Mouse (Mus musculus): Measurements from ENCODE around the gene Szt2. TPM values are rescaled to one million over a fixed set of nuclear protein-coding genes. Genes with fewer than 3 reads are reported as not detected.
A peak's percentile ranks its signal among the peaks of the same experiment; 100 is the strongest.

Gene Szt2
- 2.1 and 3.1 TPM in 2 replicates for polyA plus RNA-seq (2015; fragmentation: Nextera tagmentation; extraction: Ambion mirVana)

GRCm38 (mm10) chr4:118409142-118409900 is at the start of gene Szt2, which contains the start of gene Med8:
Gene Szt2, minus strand, starts transcription at chr4:118409273.
Gene Med8, plus strand, starts transcription at chr4:118409337.
- H3K36me3 ChIP-seq (ENCODE audit: control insufficient read depth, insufficient read depth), result peaks cover 26% of the 10 kb centered on the region
- H3K9ac ChIP-seq (ENCODE audit: low read depth, low read length), result peak within 1 kb of the TSS; percentile 96
- no peaks in the 10 kb centered on the region for H3K9me3 ChIP-seq (replicated peaks; ENCODE audit: control insufficient read depth, low read length)
- WGBS (ENCODE audit: insufficient replicate concordance), result 1% methylated on average over 53 of the region's 53 CpGs
- peak; percentile 99 for ATAC-seq (ENCODE audit: low read depth)
- H3K4me1 ChIP-seq (ENCODE audit: control insufficient read depth, low read depth, low read length), result peaks cover 27% of the 10 kb centered on the region
- H3K4me2 ChIP-seq (ENCODE audit: low read depth, low read length), result peak within 1 kb of the TSS; percentile 78
- H3K4me3 ChIP-seq (ENCODE audit: low read depth, low read length), result peak within 1 kb of the TSS; percentile 98
- H3K27me3 ChIP-seq (ENCODE audit: control insufficient read depth, insufficient read depth, low read depth, low read length), result no peaks in the 10 kb centered on the region
- peak within 1 kb of the TSS; percentile 83 for H3K27ac ChIP-seq (ENCODE audit: low read length)

- Histone ChIP-seq H3K4me1 (ENCODE audit: control insufficient read depth, low read depth, low read length) (no peaks in the 10 kb centered on the region), H3K27ac (ENCODE audit: low read length) (no peak within 1 kb of the TSS), H3K27me3 (ENCODE audit: control insufficient read depth, insufficient read depth, low read depth, low read length) (no peaks in the 10 kb centered on the region), H3K4me2 (ENCODE audit: low read depth, low read length) (no peak within 1 kb of the TSS), H3K4me3 (ENCODE audit: low read depth, low read length) (no peak within 1 kb of the TSS), H3K36me3 (ENCODE audit: control insufficient read depth, insufficient read depth) (no peaks in the 10 kb centered on the region), H3K9me3 (replicated peaks; ENCODE audit: control insufficient read depth, low read length) (no peaks in the 10 kb centered on the region), H3K9ac (ENCODE audit: low read depth, low read length) (no peak within 1 kb of the TSS)
- ATAC-seq (ENCODE audit: low read depth), result peak; percentile 30; the same call in 1 of the 2 replicates
- WGBS (ENCODE audit: insufficient replicate concordance), result 24% methylated on average over 9 of the region's 9 CpGs
Observed at GRCm38 (mm10) chr4:118457345-118457975, 48.4 kb upstream of the Szt2 start, which contains the start of gene Mpl. Gene Mpl, minus strand, starts transcription at chr4:118457513.

- Histone ChIP-seq H3K9ac (ENCODE audit: low read depth, low read length) (no peak overlapping the region), H3K27me3 (ENCODE audit: control insufficient read depth, insufficient read depth, low read depth, low read length) (no peaks in the 10 kb centered on the region), H3K4me2 (ENCODE audit: low read depth, low read length) (peak overlapping the region; percentile 28), H3K9me3 (replicated peaks; ENCODE audit: control insufficient read depth, low read length) (no peaks in the 10 kb centered on the region), H3K27ac (ENCODE audit: low read length) (no peak overlapping the region), H3K4me3 (ENCODE audit: low read depth, low read length) (peak overlapping the region; percentile 16; the same call in 1 of the 2 replicates), H3K4me1 (ENCODE audit: control insufficient read depth, low read depth, low read length) (no peaks in the 10 kb centered on the region), H3K36me3 (ENCODE audit: control insufficient read depth, insufficient read depth) (no peaks in the 10 kb centered on the region)
- no peak for ATAC-seq (ENCODE audit: low read depth)
- WGBS (ENCODE audit: insufficient replicate concordance), result 59% methylated on average over 24 of the region's 24 CpGs
Observed at GRCm38 (mm10) chr4:118446415-118447153, 37.5 kb upstream of the Szt2 start.

GRCm38 (mm10) chr4:118445781-118446414 is 36.8 kb upstream of the Szt2 start:
- Histone ChIP-seq H3K9me3 (replicated peaks; ENCODE audit: control insufficient read depth, low read length) (no peaks in the 10 kb centered on the region), H3K9ac (ENCODE audit: low read depth, low read length) (no peak overlapping the region), H3K4me1 (ENCODE audit: control insufficient read depth, low read depth, low read length) (no peaks in the 10 kb centered on the region), H3K27me3 (ENCODE audit: control insufficient read depth, insufficient read depth, low read depth, low read length) (no peaks in the 10 kb centered on the region), H3K27ac (ENCODE audit: low read length) (no peak overlapping the region), H3K4me2 (ENCODE audit: low read depth, low read length) (peak overlapping the region; percentile 28), H3K4me3 (ENCODE audit: low read depth, low read length) (peak overlapping the region; percentile 16; the same call in 1 of the 2 replicates), H3K36me3 (ENCODE audit: control insufficient read depth, insufficient read depth) (no peaks in the 10 kb centered on the region)
- WGBS (ENCODE audit: insufficient replicate concordance), result 56% methylated on average over 18 of the region's 18 CpGs
- ATAC-seq (ENCODE audit: low read depth), result no peak

- WGBS (ENCODE audit: insufficient replicate concordance), result 76% methylated on average over 10 of the region's 10 CpGs
- no peaks in the 10 kb centered on the region for H3K27me3 ChIP-seq (ENCODE audit: control insufficient read depth, insufficient read depth, low read depth, low read length)
- H3K36me3 ChIP-seq (ENCODE audit: control insufficient read depth, insufficient read depth), result no peaks in the 10 kb centered on the region
- no peaks in the 10 kb centered on the region for H3K9me3 ChIP-seq (replicated peaks; ENCODE audit: control insufficient read depth, low read length)
- no peak overlapping the region for H3K9ac ChIP-seq (ENCODE audit: low read depth, low read length)
- no peaks in the 10 kb centered on the region for H3K4me1 ChIP-seq (ENCODE audit: control insufficient read depth, low read depth, low read length)
- no peak overlapping the region for H3K27ac ChIP-seq (ENCODE audit: low read length)
- no peak overlapping the region for H3K4me2 ChIP-seq (ENCODE audit: low read depth, low read length)
- H3K4me3 ChIP-seq (ENCODE audit: low read depth, low read length), result no peak overlapping the region
- ATAC-seq (ENCODE audit: low read depth), result no peak
Observed at GRCm38 (mm10) chr4:118445088-118445487, 36.0 kb upstream of the Szt2 start.

GRCm38 (mm10) chr4:118437829-118438253 is 28.8 kb upstream of the Szt2 start:
- ATAC-seq (ENCODE audit: low read depth), result no peak
- H3K9ac ChIP-seq (ENCODE audit: low read depth, low read length), result peak overlapping the region; percentile 91
- 9% methylated on average over 12 of the region's 12 CpGs for WGBS (ENCODE audit: insufficient replicate concordance)

GRCm38 (mm10) chr4:118436820-118437603 is 27.9 kb upstream of the Szt2 start, which contains the start of gene Cdc20:
Gene Cdc20, minus strand, starts transcription at chr4:118437352.
- Histone ChIP-seq H3K27ac (ENCODE audit: low read length) (peak within 1 kb of the TSS; percentile 91), H3K36me3 (ENCODE audit: control insufficient read depth, insufficient read depth) (peaks cover 36% of the 10 kb centered on the region), H3K4me3 (ENCODE audit: low read depth, low read length) (peak within 1 kb of the TSS; percentile 90), H3K4me2 (ENCODE audit: low read depth, low read length) (peak within 1 kb of the TSS; percentile 89), H3K27me3 (ENCODE audit: control insufficient read depth, insufficient read depth, low read depth, low read length) (no peaks in the 10 kb centered on the region), H3K4me1 (ENCODE audit: control insufficient read depth, low read depth, low read length) (peaks cover 45% of the 10 kb centered on the region), H3K9ac (ENCODE audit: low read depth, low read length) (peak within 1 kb of the TSS; percentile 91), H3K9me3 (replicated peaks; ENCODE audit: control insufficient read depth, low read length) (no peaks in the 10 kb centered on the region)
- peak; percentile 95 for ATAC-seq (ENCODE audit: low read depth)
- 0% methylated on average over 67 of the region's 67 CpGs for WGBS (ENCODE audit: insufficient replicate concordance)

More at GRCm38 (mm10) chr4:118437829-118438253, 28.8 kb upstream of the Szt2 start:
- peaks cover 28% of the 10 kb centered on the region for H3K36me3 ChIP-seq (ENCODE audit: control insufficient read depth, insufficient read depth)
- H3K27ac ChIP-seq (ENCODE audit: low read length), result peak overlapping the region; percentile 91
- H3K27me3 ChIP-seq (ENCODE audit: control insufficient read depth, insufficient read depth, low read depth, low read length), result no peaks in the 10 kb centered on the region
- H3K4me1 ChIP-seq (ENCODE audit: control insufficient read depth, low read depth, low read length), result peaks cover 38% of the 10 kb centered on the region
- peak overlapping the region; percentile 90 for H3K4me3 ChIP-seq (ENCODE audit: low read depth, low read length)
- no peaks in the 10 kb centered on the region for H3K9me3 ChIP-seq (replicated peaks; ENCODE audit: control insufficient read depth, low read length)
- peak overlapping the region; percentile 89 for H3K4me2 ChIP-seq (ENCODE audit: low read depth, low read length)

- no peak overlapping the region for H3K4me3 ChIP-seq (ENCODE audit: low read depth, low read length)
- WGBS (ENCODE audit: insufficient replicate concordance), result 70% methylated on average over 8 of the region's 8 CpGs
- ATAC-seq (ENCODE audit: low read depth), result no peak
- H3K36me3 ChIP-seq (ENCODE audit: control insufficient read depth, insufficient read depth), result peaks cover 56% of the 10 kb centered on the region
- H3K4me1 ChIP-seq (ENCODE audit: control insufficient read depth, low read depth, low read length), result peaks cover 74% of the 10 kb centered on the region
- H3K27ac ChIP-seq (ENCODE audit: low read length), result peak overlapping the region; percentile 50
- H3K9ac ChIP-seq (ENCODE audit: low read depth, low read length), result no peak overlapping the region; the same call in 1 of the 2 replicates
- no peaks in the 10 kb centered on the region for H3K9me3 ChIP-seq (replicated peaks; ENCODE audit: control insufficient read depth, low read length)
- H3K27me3 ChIP-seq (ENCODE audit: control insufficient read depth, insufficient read depth, low read depth, low read length), result no peaks in the 10 kb centered on the region
- no peak overlapping the region for H3K4me2 ChIP-seq (ENCODE audit: low read depth, low read length)
Observed at GRCm38 (mm10) chr4:118432332-118432731, 23.3 kb upstream of the Szt2 start.
